In the genomic region with DNA sequence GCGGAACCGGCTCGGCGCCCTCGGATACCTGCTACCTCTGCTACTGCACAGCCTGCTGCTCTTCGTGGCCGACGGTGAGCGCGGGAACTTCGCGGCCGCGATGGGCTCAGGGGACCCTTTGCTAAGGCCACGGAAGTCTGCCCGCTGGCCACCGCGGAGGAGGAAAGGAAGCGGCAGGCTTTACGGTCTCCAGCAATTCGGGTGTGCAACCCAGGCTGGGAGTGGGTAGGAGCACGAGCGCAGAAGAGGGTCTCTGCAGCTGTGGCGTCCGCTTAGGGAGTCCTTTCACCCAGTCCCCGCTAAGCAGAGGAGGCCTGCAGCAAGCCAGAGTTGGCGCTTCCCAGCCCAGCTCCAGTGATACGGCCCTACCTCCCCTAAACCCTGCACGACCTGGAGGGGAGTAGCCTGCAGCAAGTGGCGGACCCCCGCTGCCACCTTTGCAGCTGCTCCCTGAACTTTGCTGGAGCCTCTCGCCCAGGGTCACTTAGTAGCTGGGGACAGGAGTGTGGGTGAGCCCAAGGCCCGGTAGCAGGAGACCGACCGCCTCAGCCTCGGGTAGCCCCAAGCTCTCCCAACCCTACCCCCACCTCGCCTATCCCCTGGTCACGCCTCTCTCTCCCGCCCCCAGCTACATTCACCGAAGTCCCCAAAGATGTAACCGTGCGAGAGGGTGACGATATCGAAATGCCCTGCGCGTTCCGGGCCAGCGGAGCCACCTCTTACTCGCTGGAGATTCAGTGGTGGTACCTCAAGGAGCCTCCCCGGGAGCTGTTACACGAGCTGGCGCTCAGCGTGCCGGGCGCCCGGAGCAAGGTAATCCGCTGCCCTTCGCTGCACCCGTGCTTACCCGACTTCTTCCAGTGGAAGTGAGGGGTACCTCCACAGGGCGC, we compare ENCODE assay signal across 10 mouse cellular contexts. TPM values are rescaled to one million over a fixed set of nuclear protein-coding genes. Genes with fewer than 3 reads are reported as not detected.
DNase-seq lines count a peak whose midpoint lies in the region; ATAC-seq and TF ChIP-seq lines count a peak whose summit lies in the region.
"Had no signal": no experiment of that assay in that cellular context is flagged by ENCODE, and none has a peak within 500 bp of the region (broad histone marks: within the 10 kb centered on the region; RNA-seq: fewer than 3 reads in every experiment).

No protein-coding gene starts in this region.

- H3K4me3 ChIP-seq in testis, adult 2 months (ENCODE audit: control insufficient read depth, low read depth, low read length), result peak overlapping the region; percentile 44
- H3K4me3 ChIP-seq in hindbrain, embryonic 16.5 days (ENCODE audit: low read length), result peak overlapping the region; percentile 54
- no peak overlapping the region for H3K4me3 ChIP-seq in liver, postnatal 0 days (ENCODE audit: low read depth, low read length)
- H3K4me3 ChIP-seq in stomach, postnatal 0 days (ENCODE audit: low read depth, low read length), result peak overlapping the region; percentile 41
- H3K4me3 ChIP-seq: megakaryocyte, embryonic 14.5 days had no signal

- DNase-seq in cerebellum, postnatal 14 days, result peak; percentile 32 to 44
- no peak for DNase-seq in cerebellum, adult 9-10 months
- no peak for DNase-seq in testis, postnatal 14 days (ENCODE audit: low spot score)
- no peak for DNase-seq in liver, postnatal 0 days
- DNase-seq in stomach, postnatal 0 days (ENCODE audit: low spot score), result no peak
- no peak for DNase-seq in spleen, adult 12 weeks (ENCODE audit: low spot score)

- no peak for TF ChIP-seq EP300 in liver, postnatal 0 days (IDR thresholded peaks at IDR 0.05; ENCODE audit: low read depth)
- TF ChIP-seq EP300 in stomach, postnatal 0 days (optimal IDR thresholded peaks at IDR 0.05), result no peak

- peaks cover 2% of the 10 kb centered on the region for H3K4me1 ChIP-seq in testis, adult 2 months (ENCODE audit: control insufficient read depth, insufficient read depth, low read length)
- peaks cover 15% of the 10 kb centered on the region for H3K4me1 ChIP-seq in hindbrain, embryonic 16.5 days (ENCODE audit: control insufficient read depth, insufficient read depth, low read depth, low read length)
- no peaks in the 10 kb centered on the region for H3K4me1 ChIP-seq in liver, postnatal 0 days (ENCODE audit: insufficient read depth)
- no peaks in the 10 kb centered on the region for H3K4me1 ChIP-seq in stomach, postnatal 0 days (replicated peaks; ENCODE audit: control insufficient read depth, insufficient read depth)

- no peaks in the 10 kb centered on the region for H3K36me3 ChIP-seq in testis, adult 2 months (ENCODE audit: control insufficient read depth, insufficient read depth, low read length)
- no peaks in the 10 kb centered on the region for H3K36me3 ChIP-seq in hindbrain, embryonic 16.5 days (ENCODE audit: control insufficient read depth, insufficient read depth, low read length)
- no peaks in the 10 kb centered on the region for H3K36me3 ChIP-seq in liver, postnatal 0 days (replicated peaks; ENCODE audit: insufficient read depth, low read length)
- no peaks in the 10 kb centered on the region for H3K36me3 ChIP-seq in stomach, postnatal 0 days (ENCODE audit: control insufficient read depth, insufficient read depth, low read length)

- no peaks in the 10 kb centered on the region; the same call in 1 of the 2 replicates for H3K27me3 ChIP-seq in testis, adult 2 months (ENCODE audit: control insufficient read depth, insufficient read depth, low read length)
- H3K27me3 ChIP-seq in hindbrain, embryonic 16.5 days (replicated peaks; ENCODE audit: control insufficient read depth, insufficient read depth, low read length), result no peaks in the 10 kb centered on the region
- peaks cover 57% of the 10 kb centered on the region for H3K27me3 ChIP-seq in liver, postnatal 0 days (ENCODE audit: insufficient read depth, low read length)
- H3K27me3 ChIP-seq in stomach, postnatal 0 days (ENCODE audit: control insufficient read depth, insufficient read depth, low read length), result peaks cover 7% of the 10 kb centered on the region; the same call in 1 of the 2 replicates

- H3K4me2 ChIP-seq in hindbrain, embryonic 16.5 days (ENCODE audit: low read length), result peak overlapping the region; percentile 79
- 0 out of 2 replicates have a peak overlapping the region, but pooled peaks have one; percentile 38 for H3K4me2 ChIP-seq in liver, postnatal 0 days (ENCODE audit: low read depth, low read length)
- H3K4me2 ChIP-seq in stomach, postnatal 0 days (replicated peaks; ENCODE audit: low read depth), result peak overlapping the region; percentile 67

- WGBS in hindbrain, embryonic 16.5 days, result 0% methylated on average over 60 of the region's 61 CpGs
- 1% methylated on average over 60 of the region's 61 CpGs for whole genome bisulfite sequencing in liver, postnatal 0 days (ENCODE audit: insufficient replicate concordance)
- under 1% methylated on average over 61 of the region's 61 CpGs for WGBS in stomach, postnatal 0 days

- TF ChIP-seq CTCF in testis, adult 2 months (IDR thresholded peaks at IDR 0.05; ENCODE audit: control insufficient read depth, insufficient read depth, insufficient replicate concordance, low read depth, low read length), result no peak
- TF ChIP-seq CTCF in liver, postnatal 0 days (IDR thresholded peaks at IDR 0.05; ENCODE audit: low read depth), result no peak
- TF ChIP-seq CTCF in stomach, postnatal 0 days (IDR thresholded peaks at IDR 0.05; ENCODE audit: low read depth), result no peak

- peak overlapping the region; percentile 70 for H3K9ac ChIP-seq in hindbrain, embryonic 16.5 days (ENCODE audit: low read depth, low read length)
- H3K9ac ChIP-seq in liver, postnatal 0 days (replicated peaks), result no peak overlapping the region
- no peak overlapping the region for H3K9ac ChIP-seq in stomach, postnatal 0 days (ENCODE audit: low read length)

- ATAC-seq in hindbrain, embryonic 16.5 days, result peak; percentile 25
- no peak for ATAC-seq in liver, postnatal 0 days
- peak; percentile 17; the same call in 1 of the 2 replicates for ATAC-seq in stomach, postnatal 0 days (ENCODE audit: low FRiP score, low TSS enrichment)

- no peaks in the 10 kb centered on the region for H3K9me3 ChIP-seq in hindbrain, embryonic 16.5 days (ENCODE audit: control insufficient read depth, low read length)
- H3K9me3 ChIP-seq in liver, postnatal 0 days (ENCODE audit: low read length), result no peaks in the 10 kb centered on the region
- no peaks in the 10 kb centered on the region for H3K9me3 ChIP-seq in stomach, postnatal 0 days (ENCODE audit: control insufficient read depth, low read length)
- H3K9me3 ChIP-seq: megakaryocyte, embryonic 14.5 days had no signal

- H3K27ac ChIP-seq in testis, adult 2 months (ENCODE audit: control insufficient read depth, insufficient read depth, low read depth, low read length), result no peak overlapping the region
- H3K27ac ChIP-seq in hindbrain, embryonic 16.5 days (ENCODE audit: low read depth, low read length), result peak overlapping the region; percentile 71
- H3K27ac ChIP-seq in liver, postnatal 0 days (ENCODE audit: low read depth), result no peak overlapping the region
- H3K27ac ChIP-seq in stomach, postnatal 0 days (replicated peaks), result no peak overlapping the region

- TF ChIP-seq POLR2A in testis, adult 2 months (IDR thresholded peaks at IDR 0.05; ENCODE audit: control insufficient read depth, low read depth, low read length), result no peak

RNA-seq across cellular contexts. Expression of a gene that starts 1.5 kb away (rescaled TPM):
- 2.4 and 3.4 TPM in 2 replicates for polyA plus RNA-seq in testis, adult 2 months (2012; rRNA removed)
- 26.0 and 27.4 TPM in 2 replicates for polyA plus RNA-seq in hindbrain, embryonic 16.5 days (2015; fragmentation: Nextera tagmentation; extraction: Ambion mirVana)
- 0.14 TPM in 1 of 2 replicates, not detected in the other for polyA plus RNA-seq in liver, postnatal 0 days (2015; fragmentation: Nextera tagmentation; extraction: Ambion mirVana)
- polyA plus RNA-seq in stomach, postnatal 0 days (2015; fragmentation: Nextera tagmentation; extraction: Ambion mirVana), result 0.80 and 0.81 TPM in 2 replicates
- polyA plus RNA-seq: C2C12 had no signal

Comparison
In these comparisons a context has a peak if more than half of its experiments do, and no peak if none do; other contexts are left out.
1. DNase-seq: peak in cerebellum, postnatal 14 days (2 of 2); none in cerebellum, adult 9-10 months (single experiment), testis, postnatal 14 days (single experiment), liver, postnatal 0 days (single experiment), stomach, postnatal 0 days (single experiment) and spleen, adult 12 weeks (single experiment).
2. Peak in every context shown above with its lines, with median percentiles within 50 percentile points of each other: H3K4me2 ChIP-seq.